ENCODE assay signal across 8 mouse cellular contexts in genomic region chr15:25047875-25048274, GRCm38 (mm10).
A peak's percentile ranks its signal among the peaks of the same experiment; 100 is the strongest.
DNase-seq lines count a peak whose midpoint lies in the region; ATAC-seq lines count a peak whose summit lies in the region.

No protein-coding gene starts in this region.

- H3K27ac ChIP-seq in neural tube, embryonic 15.5 days (replicated peaks): no peak overlapping the region

- H3K36me3 ChIP-seq in neural tube, embryonic 15.5 days: no peaks in the 10 kb centered on the region

- H3K4me3 ChIP-seq in neural tube, embryonic 15.5 days (replicated peaks): no peak overlapping the region

- ATAC-seq in frontal cortex, adult (ENCODE audit: low TSS enrichment): peak; percentile 85
- no peak for ATAC-seq in neural tube, embryonic 15.5 days (ENCODE audit: low FRiP score)

- H3K4me2 ChIP-seq in neural tube, embryonic 15.5 days: no peak overlapping the region

- no peak overlapping the region for H3K9ac ChIP-seq in neural tube, embryonic 15.5 days (replicated peaks)

- no peaks in the 10 kb centered on the region for H3K4me1 ChIP-seq in neural tube, embryonic 15.5 days

- DNase-seq in frontal cortex, postnatal 14 days (ENCODE audit: low spot score in 2 of 2): no peak
- peak; percentile 57 for DNase-seq in neural tube, embryonic 10.5 days (ENCODE audit: extremely low spot score, low spot score)
- peak; percentile 17 for DNase-seq in adrenal gland, adult 2 months
- peak; percentile 40 for DNase-seq in forelimb bud, embryonic 11.5 days (ENCODE audit: low read depth, low spot score)
- peak; percentile 4 to 28 for DNase-seq in lung, adult 18-20 months
- peak; percentile 60 for DNase-seq in thymus, postnatal 0 days (ENCODE audit: low spot score)

- H3K9me3 ChIP-seq in neural tube, embryonic 15.5 days (replicated peaks): no peaks in the 10 kb centered on the region

- H3K27me3 ChIP-seq in neural tube, embryonic 15.5 days (replicated peaks): no peaks in the 10 kb centered on the region

- 42% methylated on average over 1 of the region's 1 CpGs for WGBS in neural tube, embryonic 15.5 days

Comparison
In these comparisons a context has a peak if more than half of its experiments do, and no peak if none do; other contexts are left out.
1. DNase-seq: peak in neural tube, embryonic 10.5 days (single experiment), adrenal gland, adult 2 months (single experiment), forelimb bud, embryonic 11.5 days (single experiment), lung, adult 18-20 months (2 of 2) and thymus, postnatal 0 days (single experiment); none in frontal cortex, postnatal 14 days (0 of 2).